Mouse (Mus musculus) liver, embryonic 14.5 days (tissue): ENCODE data around the gene Tspan12. TPM values are rescaled to one million over a fixed set of nuclear protein-coding genes. Genes with fewer than 3 reads are reported as not detected.

Experiments
- ATAC-seq: fragments of 200-750 bp; cut with Nextera tagmentation; 2 replicates; pipeline ENCODE4 v1.8.0; 2017; ENCODE audit warnings: moderate number of reproducible peaks, mild to moderate bottlenecking, moderate library complexity; ENCODE audit not compliant: insufficient read depth
- DNase-seq, 3 experiments: peaks; one replicate each; pipeline ENCODE4 v3.0.0-alpha.2; 2012 to 2013; ENCODE audit warnings: low read depth in 3 of 3, low spot score in 3 of 3
- H3K27ac ChIP-seq: fragments of 300-500 bp; sonication (generic); 2 replicates; pipeline ENCODE4 v1.5.1; 2014; ENCODE audit warnings: moderate library complexity, mild to moderate bottlenecking, control low read depth, inconsistent platforms
- H3K27me3 ChIP-seq: fragments of 300-500 bp; sonication (generic); 2 replicates; pipeline ENCODE4 v1.6.1; 2014; ENCODE audit warnings: mild to moderate bottlenecking, low read length, moderate library complexity; ENCODE audit not compliant: control insufficient read depth, insufficient read depth
- H3K36me3 ChIP-seq: fragments of 300-500 bp; sonication (generic); replicated peaks from 2 replicates; pipeline ENCODE4 v1.6.1; 2014; ENCODE audit warnings: low read depth; ENCODE audit not compliant: control insufficient read depth, insufficient read depth
- H3K4me1 ChIP-seq, 2 experiments: fragments of 200-500 bp in 1 of 2; fragments of 300-500 bp in 1 of 2; sonication (generic) in 1 of 2; replicated peaks; 2 replicates each; pipeline ENCODE4 v1.6.1; 2012 to 2014; ENCODE audit warnings: antibody characterized with exemption in 1 of 2, inconsistent platforms in 1 of 2, low read length in 1 of 2; ENCODE audit not compliant: control insufficient read depth in 2 of 2, insufficient read depth in 2 of 2
- H3K4me2 ChIP-seq: fragments of 300-500 bp; sonication (generic); 2 replicates; pipeline ENCODE4 v1.6.1; 2014; ENCODE audit warnings: low read depth, mild to moderate bottlenecking, control low read depth, moderate library complexity
- H3K4me3 ChIP-seq, 2 experiments: fragments of 200-500 bp in 1 of 2; fragments of 300-500 bp in 1 of 2; sonication (generic) in 1 of 2; 2 replicates each; pipeline ENCODE4 v1.5.1; 2012 to 2014; ENCODE audit warnings: low read depth in 2 of 2, low read length in 2 of 2, mild to moderate bottlenecking in 2 of 2, control low read depth in 1 of 2, inconsistent platforms in 1 of 2, moderate library complexity in 1 of 2; ENCODE audit not compliant: insufficient read depth in 1 of 2
- H3K9ac ChIP-seq: fragments of 300-500 bp; sonication (generic); replicated peaks from 2 replicates; pipeline ENCODE4 v1.6.1; 2014; ENCODE audit warnings: mild to moderate bottlenecking, control low read depth, moderate library complexity
- H3K9me3 ChIP-seq: fragments of 300-500 bp; sonication (generic); 2 replicates; pipeline ENCODE4 v1.6.1; 2016; ENCODE audit warnings: low read length, mixed read lengths; ENCODE audit not compliant: control insufficient read depth
- CTCF ChIP-seq: IDR thresholded peaks from 2 replicates; pipeline ENCODE4 v1.5.1; 2016; ENCODE audit warnings: antibody characterized with exemption, low read depth, control low read depth
- EP300 ChIP-seq: IDR thresholded peaks from 2 replicates; pipeline ENCODE4 v1.6.1; 2016; ENCODE audit warnings: antibody characterized with exemption, low read depth
- WGBS: fragments of 180-500 bp; shearing (Covaris S2); extraction: QIAGEN DNeasy Blood & Tissue Kit; methylation state at CpG from one replicate; pipeline ENCODE4 v1.1.7; 2014; ENCODE audit not compliant: insufficient replicate concordance; 5-methylcytosine and 5-hydroxymethylcytosine counted together
- polyA plus RNA-seq, 2 experiments: library from polyadenylated mRNA; depleted of rRNA in 1 of 2; stranded (reverse) in 1 of 2; unstranded in 1 of 2; fragments of >200 nt; fragmentation: Nextera tagmentation in 1 of 2; extraction: Ambion mirVana in 1 of 2; gene quantifications; 2 replicates each; pipeline versions ENCODE4 v1.2.1 to v1.2.3; 2012 to 2014

The Tspan12 gene
- polyA plus RNA-seq, 2 experiments = 4.3 to 18.9 TPM

GRCm38 (mm10) chr6:21839976-21840775 lies 12.1 kb downstream of the Tspan12 start:
- no peaks in the 10 kb centered on the region for H3K36me3 ChIP-seq
- H3K9me3 ChIP-seq = no peaks in the 10 kb centered on the region
- TF ChIP-seq CTCF (no peak), EP300 (no peak)
- H3K4me1 ChIP-seq = peaks cover 0 to 4% of the 10 kb centered on the region in 2 experiments; a peak in 1 of 4 replicates
- DNase-seq (no peak), ATAC-seq (no peak)
- no peak overlapping the region for H3K9ac ChIP-seq
- no peak overlapping the region for H3K4me2 ChIP-seq
- no peaks in the 10 kb centered on the region for H3K27me3 ChIP-seq
- WGBS = 34% methylated on average over 9 of the region's 9 CpGs
- H3K27ac ChIP-seq = no peak overlapping the region
- H3K4me3 ChIP-seq = no peak overlapping the region

GRCm38 (mm10) chr6:21839244-21839814 lies 13.0 kb downstream of the Tspan12 start:
- 63% methylated on average over 10 of the region's 10 CpGs for WGBS
- H3K4me1 ChIP-seq = peaks cover 0 to 4% of the 10 kb centered on the region in 2 experiments; a peak in 1 of 4 replicates
- no peaks in the 10 kb centered on the region for H3K27me3 ChIP-seq
- no peaks in the 10 kb centered on the region for H3K36me3 ChIP-seq
- H3K9ac ChIP-seq = no peak overlapping the region
- DNase-seq (no peak), ATAC-seq (no peak)
- no peak overlapping the region for H3K4me3 ChIP-seq
- H3K4me2 ChIP-seq = no peak overlapping the region
- H3K9me3 ChIP-seq = no peaks in the 10 kb centered on the region
- TF ChIP-seq CTCF (no peak), EP300 (no peak)
- no peak overlapping the region for H3K27ac ChIP-seq

DNA sequence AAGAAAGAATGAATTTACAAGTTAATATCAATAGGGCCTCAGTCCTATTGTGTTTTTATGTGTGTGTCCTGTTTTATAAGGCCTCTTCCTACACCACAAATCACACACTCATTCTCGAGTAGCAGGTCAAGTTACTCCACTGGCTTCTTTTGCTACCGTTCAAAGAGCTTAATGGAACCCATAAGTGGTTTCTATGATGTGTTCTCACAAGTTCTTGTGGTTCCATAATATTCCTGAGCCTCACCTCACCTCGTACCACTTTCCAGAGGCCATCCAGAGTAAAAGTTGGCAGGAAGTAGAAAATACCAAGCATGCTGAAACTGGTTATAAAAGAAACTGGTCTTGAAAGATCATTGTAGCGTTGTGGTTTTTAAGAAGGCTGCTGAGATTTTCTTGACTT lies 18.8 kb downstream of the Tspan12 start:
- Histone ChIP-seq H3K27ac (no peak overlapping the region), H3K4me1 (0 out of 4 replicates have a peak, but pooled peaks cover 0 to 2% of the 10 kb centered on the region in 2 experiments), H3K36me3 (no peaks in the 10 kb centered on the region), H3K27me3 (no peaks in the 10 kb centered on the region), H3K4me2 (no peak overlapping the region), H3K4me3 (no peak overlapping the region), H3K9me3 (no peaks in the 10 kb centered on the region), H3K9ac (no peak overlapping the region)
- TF ChIP-seq EP300 (no peak), CTCF (no peak)
- 59% methylated on average over 4 of the region's 4 CpGs for WGBS
- ATAC-seq (no peak), DNase-seq (no peak)

- H3K27me3 ChIP-seq = no peaks in the 10 kb centered on the region
- no peak overlapping the region for H3K4me3 ChIP-seq
- H3K9me3 ChIP-seq = no peaks in the 10 kb centered on the region
- H3K4me1 ChIP-seq = 0 out of 4 replicates have a peak, but pooled peaks cover 0 to 4% of the 10 kb centered on the region in 2 experiments
- H3K9ac ChIP-seq = no peak overlapping the region
- H3K27ac ChIP-seq = no peak overlapping the region
- TF ChIP-seq CTCF = no peak
- TF ChIP-seq EP300 = no peak
- no peak overlapping the region for H3K4me2 ChIP-seq
- WGBS = 73% methylated on average over 3 of the region's 3 CpGs
- H3K36me3 ChIP-seq = no peaks in the 10 kb centered on the region
- DNase-seq (no peak), ATAC-seq (no peak)
These were observed 20.4 kb downstream of the Tspan12 start for GRCm38 (mm10) chr6:21831871-21832270.

GRCm38 (mm10) chr6:21830931-21831330 lies 21.4 kb downstream of the Tspan12 start:
- Histone ChIP-seq H3K4me2 (no peak overlapping the region), H3K9me3 (no peaks in the 10 kb centered on the region), H3K9ac (no peak overlapping the region), H3K36me3 (no peaks in the 10 kb centered on the region), H3K4me3 (no peak overlapping the region), H3K27ac (no peak overlapping the region), H3K4me1 (0 out of 4 replicates have a peak, but pooled peaks cover 0 to 4% of the 10 kb centered on the region in 2 experiments), H3K27me3 (no peaks in the 10 kb centered on the region)
- no peak for TF ChIP-seq CTCF
- TF ChIP-seq EP300 = no peak
- DNase-seq = no peak
- no peak for ATAC-seq
- WGBS = 69% methylated on average over 6 of the region's 6 CpGs
